Mouse (Mus musculus) ES-Bruce4 (cell line): ENCODE results near the gene Caln1. TPM values are rescaled to one million over a fixed set of nuclear protein-coding genes. Genes with fewer than 3 reads are reported as not detected.

Experiments
- H3K27ac ChIP-seq: 2 replicates; pipeline ENCODE4 v1.5.1; 2012; ENCODE audit warnings: low read length, inconsistent platforms; ENCODE audit not compliant: insufficient read depth
- H3K27me3 ChIP-seq: 2 replicates; pipeline ENCODE4 v1.6.1; 2012; ENCODE audit warnings: mild to moderate bottlenecking, low read length, inconsistent platforms; ENCODE audit not compliant: control insufficient read depth, poor library complexity, insufficient read depth, severe bottlenecking
- H3K36me3 ChIP-seq: 2 replicates; pipeline ENCODE4 v1.6.1; 2012; ENCODE audit warnings: inconsistent platforms, mild to moderate bottlenecking, low read length, moderate library complexity; ENCODE audit not compliant: control insufficient read depth, poor library complexity, insufficient read depth, severe bottlenecking
- H3K4me1 ChIP-seq: one replicate; pipeline ENCODE4 v1.8.1; 2011; ENCODE audit warnings: low read length; ENCODE audit not compliant: control insufficient read depth, insufficient read depth
- H3K4me3 ChIP-seq: 2 replicates; pipeline ENCODE4 v1.5.1; 2011; ENCODE audit warnings: low read depth, mild to moderate bottlenecking, low read length
- H3K9ac ChIP-seq: 2 replicates; pipeline ENCODE4 v1.6.1; 2012; ENCODE audit warnings: low read depth, mild to moderate bottlenecking, inconsistent platforms; ENCODE audit not compliant: poor library complexity, severe bottlenecking
- H3K9me3 ChIP-seq: replicated peaks from 2 replicates; pipeline ENCODE4 v1.6.1; 2012; ENCODE audit warnings: mild to moderate bottlenecking, low read length, inconsistent platforms; ENCODE audit not compliant: control insufficient read depth, poor library complexity, insufficient read depth, severe bottlenecking
- CTCF ChIP-seq: IDR thresholded peaks from one replicate; pipeline ENCODE4 v1.8.1; 2011; ENCODE audit warnings: low read depth, low read length
- EP300 ChIP-seq: IDR thresholded peaks from 2 replicates; pipeline ENCODE4 v1.6.1; 2011; ENCODE audit warnings: low read depth, low read length; ENCODE audit not compliant: insufficient read depth
- POLR2A ChIP-seq: IDR thresholded peaks from one replicate; pipeline ENCODE4 v1.8.1; 2011; ENCODE audit warnings: low read length; ENCODE audit not compliant: insufficient read depth
- polyA plus RNA-seq: library from polyadenylated mRNA; stranded (reverse); fragments of >200 nt; gene quantifications from 2 replicates; pipeline ENCODE4 v1.2.4, GENCODE M21; 2011; ENCODE audit warnings: low read depth; ENCODE audit not compliant: missing spikeins, insufficient read depth, insufficient read length

The Caln1 gene
- polyA plus RNA-seq, 1 experiment, result 0.28 TPM

DNA sequence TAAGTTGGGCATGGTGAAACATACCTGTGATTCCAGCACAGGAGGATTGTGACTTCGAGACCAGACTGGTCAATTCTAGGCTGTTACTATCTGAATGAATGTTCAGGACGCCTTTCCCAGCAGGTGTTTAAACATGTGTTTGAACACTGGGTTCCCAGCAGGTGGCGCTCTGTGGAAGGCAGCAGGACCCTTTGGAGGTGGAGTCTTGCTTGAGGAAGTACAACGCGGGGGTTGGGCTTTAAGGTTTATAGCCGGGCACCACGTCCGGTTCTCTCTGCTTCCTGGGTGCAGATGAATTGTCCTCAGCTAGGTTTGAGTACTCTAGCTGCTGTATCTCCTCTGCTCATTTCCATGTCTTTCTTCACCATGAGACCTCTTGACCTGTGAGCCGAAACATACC lies 349.1 kb downstream of the Caln1 start:
- Histone ChIP-seq H3K27ac (no peak overlapping the region), H3K4me1 (no peaks in the 10 kb centered on the region), H3K27me3 (no peaks in the 10 kb centered on the region), H3K9ac (no peak overlapping the region), H3K9me3 (no peaks in the 10 kb centered on the region), H3K36me3 (no peaks in the 10 kb centered on the region), H3K4me3 (no peak overlapping the region)
- peak; percentile 69 for TF ChIP-seq CTCF
- no peak for TF ChIP-seq EP300

- Histone ChIP-seq H3K9me3 (no peaks in the 10 kb centered on the region), H3K27ac (no peak overlapping the region), H3K9ac (no peak overlapping the region), H3K4me1 (no peaks in the 10 kb centered on the region), H3K27me3 (no peaks in the 10 kb centered on the region), H3K36me3 (no peaks in the 10 kb centered on the region), H3K4me3 (no peak overlapping the region)
- TF ChIP-seq CTCF (no peak), POLR2A (no peak), EP300 (no peak)
These were observed 372.9 kb downstream of the Caln1 start for GRCm38 (mm10) chr5:130742171-130742570.

GRCm38 (mm10) chr5:130757517-130757916 lies 388.3 kb downstream of the Caln1 start:
- no peaks in the 10 kb centered on the region; the same call in 1 of the 2 replicates for H3K27me3 ChIP-seq
- H3K4me3 ChIP-seq, result no peak overlapping the region
- H3K27ac ChIP-seq, result no peak overlapping the region
- H3K4me1 ChIP-seq, result no peaks in the 10 kb centered on the region
- no peak overlapping the region for H3K9ac ChIP-seq
- H3K36me3 ChIP-seq, result no peaks in the 10 kb centered on the region
- no peaks in the 10 kb centered on the region; the same call in 1 of the 2 replicates for H3K9me3 ChIP-seq
- peak; percentile 22 for TF ChIP-seq CTCF
- TF ChIP-seq EP300, result no peak
- no peak for TF ChIP-seq POLR2A

DNA sequence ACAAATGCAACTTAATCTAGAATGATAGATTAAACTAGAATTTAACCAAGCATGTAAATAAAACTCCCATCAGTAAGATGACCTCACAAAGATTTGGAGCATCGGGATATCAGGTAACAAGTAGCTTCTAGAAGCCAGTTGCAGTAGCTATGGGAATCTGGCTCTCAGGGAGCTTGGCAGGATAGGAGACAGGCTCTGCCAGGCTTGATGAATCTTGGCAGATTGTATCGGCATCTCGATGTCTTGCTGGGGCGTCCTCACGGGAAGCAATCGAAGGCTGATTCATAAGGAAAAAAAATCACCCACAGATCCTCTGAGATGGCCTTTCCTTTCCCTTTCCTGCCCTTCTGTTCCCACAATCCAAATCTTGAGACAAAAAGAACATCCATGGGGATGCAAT lies 396.5 kb downstream of the Caln1 start:
- Histone ChIP-seq H3K4me1 (no peaks in the 10 kb centered on the region), H3K4me3 (no peak overlapping the region), H3K9me3 (no peaks in the 10 kb centered on the region), H3K36me3 (no peaks in the 10 kb centered on the region), H3K27me3 (no peaks in the 10 kb centered on the region), H3K27ac (no peak overlapping the region), H3K9ac (no peak overlapping the region)
- no peak for TF ChIP-seq POLR2A
- TF ChIP-seq CTCF, result no peak
- no peak for TF ChIP-seq EP300

- H3K27ac ChIP-seq, result no peak overlapping the region
- no peaks in the 10 kb centered on the region for H3K36me3 ChIP-seq
- no peaks in the 10 kb centered on the region for H3K4me1 ChIP-seq
- no peak overlapping the region for H3K4me3 ChIP-seq
- H3K27me3 ChIP-seq, result no peaks in the 10 kb centered on the region
- no peak overlapping the region for H3K9ac ChIP-seq
- TF ChIP-seq POLR2A (no peak), EP300 (no peak), CTCF (no peak)
- no peaks in the 10 kb centered on the region for H3K9me3 ChIP-seq
These were observed 401.9 kb downstream of the Caln1 start for GRCm38 (mm10) chr5:130771061-130771741.

DNA sequence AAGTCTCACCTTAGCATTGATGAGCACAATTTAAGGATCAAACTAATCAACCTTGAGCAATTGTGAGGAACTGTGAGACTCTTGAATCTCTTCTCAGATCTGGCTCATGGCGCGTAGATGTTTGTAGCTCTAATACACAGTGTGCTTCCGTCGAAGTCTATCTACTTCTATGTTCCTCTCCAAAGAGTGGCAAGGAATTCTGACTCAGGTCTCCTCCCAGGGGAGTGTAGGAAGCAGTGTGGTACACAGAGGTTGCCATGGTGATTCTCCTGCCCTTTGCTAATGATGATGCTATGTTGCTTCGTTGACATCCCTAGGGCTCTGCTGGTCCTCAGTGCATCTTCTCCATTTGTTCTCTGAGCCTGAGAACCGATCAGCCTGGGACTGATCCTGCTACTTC lies 403.2 kb downstream of the Caln1 start:
- H3K27me3 ChIP-seq, result no peaks in the 10 kb centered on the region
- TF ChIP-seq CTCF, result no peak
- TF ChIP-seq EP300, result no peak
- TF ChIP-seq POLR2A, result no peak
- H3K9ac ChIP-seq, result no peak overlapping the region
- H3K27ac ChIP-seq, result no peak overlapping the region
- H3K4me1 ChIP-seq, result no peaks in the 10 kb centered on the region
- no peak overlapping the region for H3K4me3 ChIP-seq
- H3K9me3 ChIP-seq, result no peaks in the 10 kb centered on the region
- H3K36me3 ChIP-seq, result no peaks in the 10 kb centered on the region
